ENCODE assay signal across 11 mouse cellular contexts in the genomic region with DNA sequence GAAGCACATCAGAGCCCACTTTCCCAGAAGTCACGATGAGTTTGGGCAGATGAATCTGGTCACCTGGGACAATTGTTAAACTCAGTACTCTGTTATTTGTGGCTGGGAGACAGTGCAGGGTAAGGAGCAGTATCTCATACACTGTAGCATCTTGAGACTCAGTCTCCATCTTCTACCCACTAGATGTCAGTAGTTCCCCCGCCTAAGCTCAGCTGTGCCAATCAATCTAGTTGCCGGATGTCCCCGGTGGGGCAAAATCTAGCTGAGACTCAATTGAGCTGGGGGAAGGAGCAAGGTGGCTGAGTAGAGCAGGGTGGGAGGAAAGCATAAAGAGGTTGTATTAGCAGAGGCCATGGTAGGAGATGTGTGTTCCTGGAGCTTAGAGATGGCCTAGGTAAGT. TPM values are rescaled to one million over a fixed set of nuclear protein-coding genes. Genes with fewer than 3 reads are reported as not detected.
DNase-seq lines count a peak whose midpoint lies in the region; ATAC-seq and TF ChIP-seq lines count a peak whose summit lies in the region.
"Had no signal": no experiment of that assay in that cellular context is flagged by ENCODE, and none has a peak within 500 bp of the region (broad histone marks: within the 10 kb centered on the region; RNA-seq: fewer than 3 reads in every experiment).

No protein-coding gene starts in this region.

- H3K9me3 ChIP-seq in forebrain, embryonic 14.5 days (replicated peaks; ENCODE audit: control insufficient read depth, low read length), result no peaks in the 10 kb centered on the region
- H3K9me3 ChIP-seq in forebrain, embryonic 15.5 days, result no peaks in the 10 kb centered on the region
- H3K9me3 ChIP-seq in liver, postnatal 0 days (ENCODE audit: low read length), result no peaks in the 10 kb centered on the region
- no peaks in the 10 kb centered on the region for H3K9me3 ChIP-seq in liver, embryonic 11.5 days (ENCODE audit: control insufficient read depth, low read length)
- H3K9me3 ChIP-seq: heart, embryonic 15.5 days; lung, embryonic 15.5 days; neural tube, embryonic 12.5 days had no signal

- no peak for ATAC-seq in forebrain, embryonic 14.5 days
- ATAC-seq in forebrain, embryonic 15.5 days (replicated peaks), result no peak
- no peak for ATAC-seq in liver, postnatal 0 days
- ATAC-seq in liver, embryonic 11.5 days (replicated peaks; ENCODE audit: low FRiP score), result no peak

- H3K27me3 ChIP-seq in forebrain, embryonic 14.5 days (replicated peaks; ENCODE audit: control insufficient read depth, insufficient read depth, low read length), result no peaks in the 10 kb centered on the region
- H3K27me3 ChIP-seq in forebrain, embryonic 15.5 days, result no peaks in the 10 kb centered on the region
- no peaks in the 10 kb centered on the region for H3K27me3 ChIP-seq in liver, postnatal 0 days (ENCODE audit: insufficient read depth, low read length)
- H3K27me3 ChIP-seq in liver, embryonic 11.5 days (replicated peaks; ENCODE audit: control insufficient read depth, insufficient read depth, low read length), result no peaks in the 10 kb centered on the region
- H3K27me3 ChIP-seq: heart, embryonic 15.5 days; lung, embryonic 15.5 days; neural tube, embryonic 12.5 days had no signal

- DNase-seq in forebrain, embryonic 14.5 days (ENCODE audit: low spot score), result peak; percentile 39
- DNase-seq in liver, postnatal 0 days, result no peak
- no peak for DNase-seq in liver, embryonic 11.5 days (ENCODE audit: low spot score)
- DNase-seq in retina, embryonic 14.5 days (ENCODE audit: low spot score), result peak; percentile 49
- no peak for DNase-seq in gastrocnemius, postnatal 4 days (ENCODE audit: low spot score in 2 of 2)
- DNase-seq in layer of hippocampus, adult 9-11 months, result no peak

- no peak overlapping the region for H3K4me2 ChIP-seq in forebrain, embryonic 14.5 days (ENCODE audit: low read length)
- no peak overlapping the region for H3K4me2 ChIP-seq in forebrain, embryonic 15.5 days (replicated peaks)
- H3K4me2 ChIP-seq in liver, postnatal 0 days (ENCODE audit: low read depth, low read length), result no peak overlapping the region
- no peak overlapping the region for H3K4me2 ChIP-seq in liver, embryonic 11.5 days
- H3K4me2 ChIP-seq: heart, embryonic 15.5 days; lung, embryonic 15.5 days; neural tube, embryonic 12.5 days had no signal

- H3K36me3 ChIP-seq in forebrain, embryonic 14.5 days (ENCODE audit: control insufficient read depth, insufficient read depth, low read length), result no peaks in the 10 kb centered on the region
- H3K36me3 ChIP-seq in forebrain, embryonic 15.5 days, result no peaks in the 10 kb centered on the region
- no peaks in the 10 kb centered on the region for H3K36me3 ChIP-seq in liver, postnatal 0 days (replicated peaks; ENCODE audit: insufficient read depth, low read length)
- H3K36me3 ChIP-seq in liver, embryonic 11.5 days (ENCODE audit: control insufficient read depth, insufficient read depth, low read length), result no peaks in the 10 kb centered on the region
- H3K36me3 ChIP-seq: heart, embryonic 15.5 days; lung, embryonic 15.5 days; neural tube, embryonic 12.5 days had no signal

- no peak overlapping the region for H3K27ac ChIP-seq in forebrain, embryonic 14.5 days (ENCODE audit: low read depth, low read length)
- H3K27ac ChIP-seq in forebrain, embryonic 15.5 days (replicated peaks), result no peak overlapping the region
- no peak overlapping the region for H3K27ac ChIP-seq in liver, postnatal 0 days (ENCODE audit: low read depth)
- no peak overlapping the region for H3K27ac ChIP-seq in liver, embryonic 11.5 days (ENCODE audit: low read depth, low read length)
- no peak overlapping the region for H3K27ac ChIP-seq in cortical plate, adult 2 months (ENCODE audit: insufficient read depth, low read length)
- H3K27ac ChIP-seq: heart, embryonic 15.5 days; lung, embryonic 15.5 days; neural tube, embryonic 12.5 days had no signal

- H3K4me3 ChIP-seq in forebrain, embryonic 14.5 days (ENCODE audit: low read depth, low read length), result no peak overlapping the region
- no peak overlapping the region for H3K4me3 ChIP-seq in forebrain, embryonic 15.5 days
- no peak overlapping the region for H3K4me3 ChIP-seq in liver, postnatal 0 days (ENCODE audit: low read depth, low read length)
- no peak overlapping the region for H3K4me3 ChIP-seq in liver, embryonic 11.5 days (ENCODE audit: low read depth, low read length)
- no peak overlapping the region for H3K4me3 ChIP-seq in cortical plate, adult 2 months (ENCODE audit: insufficient read depth, low read length)
- H3K4me3 ChIP-seq: heart, embryonic 15.5 days; lung, embryonic 15.5 days; neural tube, embryonic 12.5 days had no signal

- no peak for TF ChIP-seq POLR2A in cortical plate, adult 2 months (IDR thresholded peaks at IDR 0.05; ENCODE audit: extremely low read depth, insufficient read depth, low read length)

- no peak for TF ChIP-seq EP300 in liver, postnatal 0 days (IDR thresholded peaks at IDR 0.05; ENCODE audit: low read depth)

- TF ChIP-seq CTCF in liver, postnatal 0 days (IDR thresholded peaks at IDR 0.05; ENCODE audit: low read depth), result peak; percentile 51
- TF ChIP-seq CTCF in cortical plate, adult 2 months (IDR thresholded peaks at IDR 0.05; ENCODE audit: extremely low read depth, insufficient read depth, low read length), result peak; percentile 46; the same call in 1 of the 2 replicates

- WGBS in forebrain, embryonic 14.5 days, result 34% methylated on average over 4 of the region's 4 CpGs
- WGBS in forebrain, embryonic 15.5 days, result 35% methylated on average over 4 of the region's 4 CpGs
- 21% methylated on average over 4 of the region's 4 CpGs for WGBS in liver, postnatal 0 days (ENCODE audit: insufficient replicate concordance)
- 16% methylated on average over 4 of the region's 4 CpGs for WGBS in liver, embryonic 11.5 days

- no peaks in the 10 kb centered on the region for H3K4me1 ChIP-seq in forebrain, embryonic 14.5 days (ENCODE audit: control insufficient read depth, insufficient read depth, low read length)
- no peaks in the 10 kb centered on the region for H3K4me1 ChIP-seq in forebrain, embryonic 15.5 days
- H3K4me1 ChIP-seq in liver, postnatal 0 days (ENCODE audit: insufficient read depth), result no peaks in the 10 kb centered on the region
- H3K4me1 ChIP-seq in liver, embryonic 11.5 days (replicated peaks; ENCODE audit: control insufficient read depth, insufficient read depth, low read length), result no peaks in the 10 kb centered on the region
- H3K4me1 ChIP-seq in cortical plate, adult 2 months (ENCODE audit: control insufficient read depth, insufficient read depth, low read length), result no peaks in the 10 kb centered on the region
- H3K4me1 ChIP-seq: heart, embryonic 15.5 days; lung, embryonic 15.5 days; neural tube, embryonic 12.5 days had no signal

- no peak overlapping the region for H3K9ac ChIP-seq in forebrain, embryonic 14.5 days (ENCODE audit: low read length)
- H3K9ac ChIP-seq in forebrain, embryonic 15.5 days (replicated peaks), result no peak overlapping the region
- no peak overlapping the region for H3K9ac ChIP-seq in liver, postnatal 0 days (replicated peaks)
- no peak overlapping the region for H3K9ac ChIP-seq in liver, embryonic 11.5 days (ENCODE audit: low read depth, low read length)
- H3K9ac ChIP-seq: heart, embryonic 15.5 days; lung, embryonic 15.5 days; neural tube, embryonic 12.5 days had no signal

RNA-seq across cellular contexts. Expression of a gene that starts 57.7 kb away (rescaled TPM):
- 52.4 and 61.6 TPM in 2 replicates for polyA plus RNA-seq in forebrain, embryonic 14.5 days (2014; fragmentation: Nextera tagmentation; extraction: Ambion mirVana)
- polyA plus RNA-seq in forebrain, embryonic 15.5 days (2015; fragmentation: Nextera tagmentation; extraction: Ambion mirVana), result 45.2 and 48.1 TPM in 2 replicates
- polyA plus RNA-seq in liver, postnatal 0 days (2015; fragmentation: Nextera tagmentation; extraction: Ambion mirVana), result 28.0 and 28.2 TPM in 2 replicates
- polyA plus RNA-seq in liver, embryonic 11.5 days (2014; fragmentation: Nextera tagmentation; extraction: Ambion mirVana), result 63.4 and 67.2 TPM in 2 replicates
- polyA plus RNA-seq in cortical plate, adult 2 months (2012; rRNA removed), result 32.4 and 35.4 TPM in 2 replicates
- total RNA-seq in gastrocnemius, postnatal 4 days (2021), result 10 to 100 TPM; 37.6 to 45.2 TPM

RNA-seq across cellular contexts. Expression of a gene that starts 57.8 kb away (rescaled TPM):
- polyA plus RNA-seq in forebrain, embryonic 14.5 days (2014; fragmentation: Nextera tagmentation; extraction: Ambion mirVana), result 63.8 and 67.5 TPM in 2 replicates
- 58.7 and 62.2 TPM in 2 replicates for polyA plus RNA-seq in forebrain, embryonic 15.5 days (2015; fragmentation: Nextera tagmentation; extraction: Ambion mirVana)
- 17.4 and 18.1 TPM in 2 replicates for polyA plus RNA-seq in liver, postnatal 0 days (2015; fragmentation: Nextera tagmentation; extraction: Ambion mirVana)
- polyA plus RNA-seq in liver, embryonic 11.5 days (2014; fragmentation: Nextera tagmentation; extraction: Ambion mirVana), result 36.8 and 41.9 TPM in 2 replicates
- polyA plus RNA-seq in cortical plate, adult 2 months (2012; rRNA removed), result 47.7 and 48.4 TPM in 2 replicates
- 10 to 100 TPM; 60.0 to 64.6 TPM for total RNA-seq in gastrocnemius, postnatal 4 days (2021)

Comparison
In these comparisons a context has a peak if more than half of its experiments do, and no peak if none do; other contexts are left out.
1. DNase-seq: peak in forebrain, embryonic 14.5 days (single experiment) and retina, embryonic 14.5 days (single experiment); none in liver, postnatal 0 days (single experiment), liver, embryonic 11.5 days (single experiment), gastrocnemius, postnatal 4 days (0 of 2) and layer of hippocampus, adult 9-11 months (single experiment).